Comparison of ENCODE assay signal across 17 mouse cellular contexts in the genomic region with DNA sequence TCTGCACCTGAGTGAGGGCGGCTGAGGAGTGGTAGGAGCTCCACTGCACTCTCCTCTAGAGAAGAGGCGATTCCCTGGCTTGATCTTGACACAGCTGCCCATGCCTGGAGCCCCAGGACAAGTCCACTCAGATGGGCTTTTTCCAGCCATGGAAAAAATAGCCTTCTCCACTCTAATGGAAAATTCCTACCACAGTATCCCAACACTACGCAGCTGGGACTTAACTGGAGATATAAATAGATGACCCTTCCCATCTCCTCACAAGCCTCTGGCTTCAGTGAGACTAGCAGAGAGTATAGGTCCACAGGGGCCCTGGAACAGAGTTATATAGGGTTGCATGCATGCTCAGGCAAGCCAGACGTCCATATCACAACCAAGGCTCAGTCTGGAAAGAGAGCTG. TPM values are rescaled to one million over a fixed set of nuclear protein-coding genes. Genes with fewer than 3 reads are reported as not detected.
DNase-seq lines count a peak whose midpoint lies in the region; ATAC-seq and TF ChIP-seq lines count a peak whose summit lies in the region.
"Had no signal": no experiment of that assay in that cellular context is flagged by ENCODE, and none has a peak within 500 bp of the region (broad histone marks: within the 10 kb centered on the region; RNA-seq: fewer than 3 reads in every experiment).

No protein-coding gene starts in this region.

- no peak for TF ChIP-seq CTCF in midbrain, postnatal 0 days (IDR thresholded peaks at IDR 0.05)

- DNase-seq in gastrocnemius, adult 18-20 months (ENCODE audit: low spot score), result peak; percentile 11
- no peak for DNase-seq in gastrocnemius, adult 8-10 months (ENCODE audit: low spot score in 2 of 2)
- peak; percentile 23 for DNase-seq in kidney, postnatal 14 days
- no peak for DNase-seq in kidney, postnatal 25 days
- peak; percentile 36 for DNase-seq in skeletal muscle tissue, adult 2 months (ENCODE audit: low read depth, low spot score)
- no peak for DNase-seq in forebrain, embryonic 10.5 days (ENCODE audit: extremely low spot score, low spot score)
- no peak for DNase-seq in midbrain, postnatal 0 days (ENCODE audit: low spot score)
- DNase-seq: adrenal gland, adult 2 months; cerebellum, adult 11 months; cerebellum, postnatal 36 days; lung, postnatal 10 days; right cerebral cortex, adult 18-20 months had no signal

- 0 out of 2 replicates have a peak overlapping the region, but pooled peaks have one; percentile 23 for H3K4me2 ChIP-seq in heart, embryonic 14.5 days (ENCODE audit: low read length)
- H3K4me2 ChIP-seq in midbrain, postnatal 0 days (ENCODE audit: low read depth, low read length, poor library complexity, severe bottlenecking), result no peak overlapping the region
- H3K4me2 ChIP-seq: embryonic facial prominence, embryonic 12.5 days; hindbrain, embryonic 13.5 days had no signal

- no peak overlapping the region for H3K9ac ChIP-seq in heart, embryonic 14.5 days (ENCODE audit: low read length)
- H3K9ac ChIP-seq in midbrain, postnatal 0 days (replicated peaks; ENCODE audit: low read length, poor library complexity, severe bottlenecking), result no peak overlapping the region
- H3K9ac ChIP-seq: embryonic facial prominence, embryonic 12.5 days; hindbrain, embryonic 13.5 days; liver, embryonic 14.5 days had no signal

- no peaks in the 10 kb centered on the region for H3K36me3 ChIP-seq in heart, embryonic 14.5 days (ENCODE audit: control insufficient read depth, insufficient read depth, low read length)
- H3K36me3 ChIP-seq in forebrain, embryonic 10.5 days (replicated peaks), result no peaks in the 10 kb centered on the region
- no peaks in the 10 kb centered on the region for H3K36me3 ChIP-seq in midbrain, postnatal 0 days (ENCODE audit: insufficient read depth, low read length)
- H3K36me3 ChIP-seq: embryonic facial prominence, embryonic 12.5 days; hindbrain, embryonic 13.5 days had no signal

- H3K4me3 ChIP-seq in heart, embryonic 14.5 days (ENCODE audit: control insufficient read depth in 1 of 2, insufficient read depth in 1 of 2, low read depth in 1 of 2, low read length in 2 of 2), result no peak overlapping the region
- no peak overlapping the region for H3K4me3 ChIP-seq in forebrain, embryonic 10.5 days
- H3K4me3 ChIP-seq in midbrain, postnatal 0 days (ENCODE audit: low read depth, low read length), result no peak overlapping the region
- H3K4me3 ChIP-seq: embryonic facial prominence, embryonic 12.5 days; hindbrain, embryonic 13.5 days had no signal

- H3K27me3 ChIP-seq in heart, embryonic 14.5 days (ENCODE audit: control insufficient read depth, insufficient read depth, low read length), result no peaks in the 10 kb centered on the region
- no peaks in the 10 kb centered on the region for H3K27me3 ChIP-seq in forebrain, embryonic 10.5 days (ENCODE audit: poor library complexity, severe bottlenecking)
- H3K27me3 ChIP-seq in midbrain, postnatal 0 days (ENCODE audit: insufficient read depth, low read length), result no peaks in the 10 kb centered on the region
- H3K27me3 ChIP-seq: embryonic facial prominence, embryonic 12.5 days; hindbrain, embryonic 13.5 days had no signal

- H3K9me3 ChIP-seq in heart, embryonic 14.5 days (ENCODE audit: control insufficient read depth, low read length), result no peaks in the 10 kb centered on the region
- H3K9me3 ChIP-seq in forebrain, embryonic 10.5 days, result no peaks in the 10 kb centered on the region
- H3K9me3 ChIP-seq in midbrain, postnatal 0 days (ENCODE audit: low read length), result no peaks in the 10 kb centered on the region
- H3K9me3 ChIP-seq: embryonic facial prominence, embryonic 12.5 days; hindbrain, embryonic 13.5 days had no signal

- peaks cover 11 to 14% of the 10 kb centered on the region in 2 experiments for H3K4me1 ChIP-seq in heart, embryonic 14.5 days (ENCODE audit: control insufficient read depth in 2 of 2, insufficient read depth in 2 of 2, low read length in 2 of 2)
- peaks cover 18% of the 10 kb centered on the region for H3K4me1 ChIP-seq in forebrain, embryonic 10.5 days
- H3K4me1 ChIP-seq in midbrain, postnatal 0 days (ENCODE audit: insufficient read depth, low read length), result no peaks in the 10 kb centered on the region

- ATAC-seq in heart, embryonic 14.5 days (ENCODE audit: insufficient number of reproducible peaks, insufficient read depth, low FRiP score, low read depth), result no peak
- no peak for ATAC-seq in midbrain, postnatal 0 days (ENCODE audit: low FRiP score)

- 26% methylated on average over 4 of the region's 4 CpGs for WGBS in heart, embryonic 14.5 days
- 86% methylated on average over 4 of the region's 4 CpGs for WGBS in forebrain, embryonic 10.5 days
- WGBS in midbrain, postnatal 0 days, result 88% methylated on average over 4 of the region's 4 CpGs

- H3K27ac ChIP-seq in heart, embryonic 14.5 days (replicated peaks in 1 of 2; ENCODE audit: control insufficient read depth in 1 of 2, insufficient read depth in 1 of 2, low read depth in 2 of 2, low read length in 2 of 2), result peak overlapping the region; percentile 62 to 77
- H3K27ac ChIP-seq in forebrain, embryonic 10.5 days, result no peak overlapping the region
- H3K27ac ChIP-seq in midbrain, postnatal 0 days (ENCODE audit: low read depth, low read length), result no peak overlapping the region
- H3K27ac ChIP-seq: embryonic facial prominence, embryonic 12.5 days; hindbrain, embryonic 13.5 days; liver, embryonic 14.5 days had no signal

RNA-seq across cellular contexts. Expression of gene Cxcl12, which starts 33.8 kb away (rescaled TPM):
- 10 to 100 TPM; 39.6 to 54.6 TPM for total RNA-seq in gastrocnemius, adult 18-20 months (2021)
- total RNA-seq in gastrocnemius, adult 8-10 months (2022), result 10 to 100 TPM; 38.4 to 54.2 (median 40.8) TPM
- polyA plus RNA-seq in heart, embryonic 14.5 days (2014; fragmentation: Nextera tagmentation; extraction: Ambion mirVana), result 121 and 144 TPM in 2 replicates
- 65.0 and 65.6 TPM in 2 replicates for polyA plus RNA-seq in forebrain, embryonic 10.5 days (2016; fragmentation: Nextera tagmentation; extraction: Ambion mirVana)
- total RNA-seq in midbrain, postnatal 0 days (2014; rRNA removed), result 27.8 and 32.8 TPM in 2 replicates
- polyA plus RNA-seq in midbrain, postnatal 0 days (2015; fragmentation: Nextera tagmentation; extraction: Ambion mirVana), result 68.2 and 79.0 TPM in 2 replicates
- total RNA-seq: MEL had no signal

Comparison
In these comparisons a context has a peak if more than half of its experiments do, and no peak if none do; other contexts are left out.
1. DNase-seq: peak in gastrocnemius, adult 18-20 months (single experiment), kidney, postnatal 14 days (single experiment) and skeletal muscle tissue, adult 2 months (single experiment); none in gastrocnemius, adult 8-10 months (0 of 2), kidney, postnatal 25 days (0 of 2), forebrain, embryonic 10.5 days (single experiment) and midbrain, postnatal 0 days (single experiment).
2. H3K27ac ChIP-seq: peak in heart, embryonic 14.5 days (2 of 2); none in forebrain, embryonic 10.5 days (single experiment) and midbrain, postnatal 0 days (single experiment).